Mouse (Mus musculus) frontal cortex, postnatal 14 days (tissue): ENCODE measurements around the gene Scamp4.

Experiments
- DNase-seq, 2 experiments: peaks; one replicate each; pipeline ENCODE4 v3.0.0; 2022; ENCODE audit warnings: low spot score in 2 of 2

Gene Scamp4

DNA sequence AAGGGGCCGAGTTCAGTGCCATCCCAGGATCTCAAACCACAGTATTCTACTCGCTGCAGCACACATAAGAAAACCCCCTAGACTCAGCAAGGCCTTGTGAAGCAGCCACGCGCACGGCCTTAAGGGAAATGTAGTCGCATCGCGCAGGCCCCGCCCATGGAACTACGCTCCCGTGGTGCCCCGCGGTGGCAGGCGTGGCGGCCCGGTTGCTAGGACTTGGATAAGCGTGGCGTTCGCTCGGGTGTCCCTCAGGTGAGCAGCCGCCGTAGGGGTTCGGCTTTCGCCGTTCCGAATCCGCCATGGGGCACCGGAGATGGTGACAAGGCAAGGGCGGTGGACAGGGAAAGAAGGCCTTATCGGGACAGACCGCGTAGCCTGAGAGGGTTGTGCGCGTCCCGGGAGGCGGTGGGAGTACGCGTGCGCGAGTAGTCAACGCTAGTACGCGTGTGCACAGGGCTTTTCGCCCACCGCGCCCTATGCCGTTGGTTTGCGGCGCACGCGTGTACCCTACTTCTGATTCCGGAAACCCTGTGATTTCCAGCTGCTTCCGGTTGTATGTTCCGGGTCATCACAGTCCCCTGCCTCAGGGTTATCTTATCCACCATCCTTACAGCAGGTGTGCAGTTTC lies at the start of gene Scamp4, which contains the start of gene Adat3:
TSS of gene Scamp4 (plus strand) at position 175 of the 628 bp plus-strand sequence.
TSS of gene Adat3 (plus strand) at position 183 of the 628 bp plus-strand sequence.
- DNase-seq, result peak; percentile 93 to 96

DNA sequence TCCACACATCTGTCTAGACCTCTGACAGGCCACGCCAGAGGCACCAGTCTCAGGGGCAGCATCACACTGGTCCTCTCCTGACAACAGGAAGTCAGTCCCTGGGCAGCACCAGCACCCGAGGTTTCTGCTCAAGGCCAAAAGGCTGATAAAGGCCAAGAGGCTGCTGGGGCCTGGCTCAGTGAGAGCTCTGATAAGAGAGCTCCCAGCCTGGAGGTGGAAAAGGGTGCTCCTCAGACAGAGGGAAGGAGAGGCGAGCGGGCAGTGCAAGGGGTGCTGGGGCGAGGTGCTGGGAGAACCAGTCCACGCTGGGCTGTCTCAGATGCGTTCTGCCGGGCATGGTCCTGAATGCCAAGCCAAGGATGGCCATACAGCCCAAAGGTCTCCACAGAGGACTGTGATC lies 49.1 kb upstream of the Scamp4 start:
- no peak for DNase-seq

DNA sequence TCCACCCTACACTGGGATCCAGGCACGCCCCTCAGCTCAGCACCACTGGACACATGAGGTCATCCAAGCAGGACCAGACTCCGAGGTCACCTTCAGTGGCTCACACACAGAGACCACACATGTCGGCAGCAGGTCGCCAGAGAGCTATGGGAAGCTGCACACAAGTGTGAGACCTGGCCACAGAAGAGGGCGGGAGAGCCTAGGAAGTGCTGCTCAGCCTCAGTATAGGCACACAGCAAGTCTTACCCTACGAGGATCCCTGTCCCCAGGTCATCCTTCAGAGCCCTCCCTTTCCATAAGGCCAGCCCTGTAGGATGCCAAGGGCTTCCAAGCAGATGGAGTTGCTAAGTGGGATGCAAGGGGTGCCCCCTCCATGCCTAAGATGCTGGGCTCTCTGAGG lies 48.7 kb upstream of the Scamp4 start:
- DNase-seq, result no peak

DNA sequence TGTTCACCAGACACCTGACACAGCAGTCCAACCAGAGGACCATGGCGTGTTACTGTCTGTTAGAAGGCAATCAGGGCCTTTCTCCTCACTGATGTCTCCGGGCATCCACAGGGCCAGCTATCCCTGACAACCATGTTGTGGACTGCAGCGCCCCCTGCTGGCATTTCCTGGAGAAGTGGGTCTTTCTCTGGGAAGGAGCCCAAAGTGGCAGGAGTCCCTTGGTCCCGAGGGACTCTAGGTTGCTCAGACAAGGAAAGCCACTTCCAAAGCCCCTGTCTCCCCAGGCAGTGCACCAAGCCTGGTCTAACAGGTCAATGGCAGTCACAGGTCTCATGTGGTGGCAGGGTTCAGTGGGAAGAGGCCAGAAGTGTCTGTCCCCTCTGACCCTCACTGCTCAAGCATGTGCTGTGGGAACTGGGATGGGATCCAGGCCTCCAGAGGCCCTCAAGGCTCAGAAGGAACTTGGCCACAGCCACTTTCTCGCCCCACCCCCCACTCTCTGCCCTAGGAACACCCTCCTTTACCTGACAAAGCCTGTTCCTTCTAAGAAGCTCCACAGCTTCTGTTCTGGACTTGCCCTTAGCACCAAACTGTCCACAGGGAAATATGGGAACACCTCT lies 45.2 kb upstream of the Scamp4 start:
- peak in 1 of 2 experiments; percentile 65 for DNase-seq

DNA sequence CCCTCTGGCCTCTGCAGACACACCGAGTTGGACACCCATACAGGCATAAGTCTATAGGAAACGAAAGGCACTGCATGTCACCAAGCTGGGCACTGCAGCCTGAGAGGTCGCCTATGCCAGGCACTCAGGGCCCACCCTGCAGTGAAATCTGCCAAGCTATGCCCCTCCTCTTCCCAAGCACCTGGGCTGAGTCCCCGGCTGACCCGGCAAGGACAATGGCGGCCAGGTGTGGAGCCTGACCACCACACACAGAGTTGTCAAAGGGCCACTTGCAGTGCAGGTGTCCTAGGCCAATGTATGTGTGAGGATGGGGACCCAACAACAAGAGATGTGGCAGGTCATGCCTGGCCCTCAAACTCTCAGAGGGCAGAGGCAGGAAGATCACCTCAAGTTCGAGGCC lies 43.2 kb upstream of the Scamp4 start:
- no peak for DNase-seq

DNA sequence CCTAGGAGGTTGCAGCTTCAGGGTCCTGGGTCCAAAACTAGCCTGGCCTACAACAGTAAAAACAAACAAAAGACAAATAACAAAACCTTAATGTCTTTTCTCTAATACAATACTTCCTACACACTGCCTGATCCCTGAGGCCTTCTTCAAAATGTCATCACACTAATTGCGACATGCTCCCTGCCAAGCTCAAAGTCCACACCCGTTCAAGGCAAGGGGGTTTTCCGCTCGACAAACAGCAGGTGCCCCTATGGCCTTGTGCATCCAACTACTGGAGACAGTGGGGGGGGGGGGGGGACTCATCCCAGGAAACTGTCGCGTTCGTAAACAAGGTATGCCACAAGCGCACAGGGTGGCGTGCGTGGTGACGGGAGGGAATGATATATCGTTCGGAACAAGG lies 42.1 kb upstream of the Scamp4 start:
- DNase-seq, result no peak

DNA sequence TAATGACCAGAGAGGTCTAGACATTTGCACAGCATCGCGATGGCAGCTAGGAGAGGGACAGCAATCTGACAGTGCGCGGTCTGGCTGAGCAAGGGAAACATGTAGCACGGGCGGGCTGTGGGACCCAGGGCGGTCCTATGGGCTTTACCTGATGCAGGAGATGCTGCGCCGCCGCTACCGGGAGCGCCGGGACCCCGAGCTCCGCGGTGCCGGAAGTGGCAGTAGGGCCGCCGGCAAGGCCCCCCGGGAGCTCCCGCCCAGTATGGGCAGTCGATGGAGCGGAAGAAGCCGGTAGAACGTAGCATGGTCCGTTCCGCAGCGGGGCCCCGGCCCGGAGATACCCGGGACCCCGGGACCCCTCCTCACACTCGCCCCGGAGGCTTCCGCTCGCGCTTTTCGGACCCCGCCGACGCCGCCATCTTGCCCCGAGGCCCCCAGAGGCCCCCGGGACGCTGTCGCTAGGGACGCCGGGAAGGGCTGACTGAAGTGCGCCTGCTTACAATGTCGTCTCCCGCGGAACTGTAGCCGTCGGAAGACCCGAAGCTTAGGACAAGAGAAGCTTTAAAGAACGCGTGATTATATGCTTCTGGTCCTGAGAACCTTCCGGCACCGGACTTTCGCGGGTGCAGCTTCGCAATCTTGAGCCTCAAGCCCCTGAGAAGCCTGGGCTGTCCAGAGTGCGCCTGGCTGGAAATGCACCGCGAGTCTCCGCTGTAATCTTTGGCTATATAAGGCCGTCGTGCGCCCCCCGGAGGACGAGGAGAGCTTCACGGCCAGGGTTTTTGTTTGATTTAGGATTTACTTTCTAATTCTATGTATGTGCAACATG lies 41.3 kb upstream of the Scamp4 start, which contains the start of gene Rexo1:
TSS of gene Rexo1 (minus strand) at position 445 of the 829 bp plus-strand sequence.
- peak; percentile 87 to 94 for DNase-seq

DNA sequence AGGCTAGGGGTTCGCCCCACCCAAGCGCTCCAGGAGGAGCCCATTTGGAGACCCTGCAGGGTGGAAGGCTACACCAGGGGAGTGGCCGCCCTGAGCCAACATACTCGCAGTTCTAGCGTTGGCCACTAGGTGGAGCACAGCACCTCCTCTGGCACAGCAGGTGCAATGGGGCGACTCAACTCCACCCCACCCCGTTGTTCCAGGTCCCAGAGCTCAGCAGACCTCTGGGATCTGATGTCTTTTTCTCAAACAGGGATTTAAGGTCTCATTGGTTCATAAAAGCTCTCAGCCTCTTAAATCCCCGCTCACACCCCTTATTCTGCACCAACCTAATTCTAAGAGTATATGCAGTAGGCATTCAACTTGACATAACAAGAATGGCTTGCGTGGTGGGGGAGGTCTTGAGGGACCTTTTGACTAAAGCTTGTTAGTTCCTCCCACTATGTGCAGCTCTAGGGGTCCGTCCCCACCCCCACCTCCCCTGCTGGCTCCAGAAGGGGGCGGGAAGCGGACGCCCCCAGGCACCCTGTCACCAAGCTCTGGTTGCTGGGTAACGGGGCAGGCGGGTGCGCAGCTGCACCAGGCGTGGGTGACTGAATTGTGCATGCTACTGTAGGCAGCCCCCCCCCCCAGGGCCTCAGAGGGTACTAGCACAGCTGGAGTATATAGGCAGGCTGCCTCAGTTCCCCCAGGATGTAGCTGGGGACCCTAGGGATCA lies 36.1 kb upstream of the Scamp4 start:
- DNase-seq, result peak; percentile 76 to 86

DNA sequence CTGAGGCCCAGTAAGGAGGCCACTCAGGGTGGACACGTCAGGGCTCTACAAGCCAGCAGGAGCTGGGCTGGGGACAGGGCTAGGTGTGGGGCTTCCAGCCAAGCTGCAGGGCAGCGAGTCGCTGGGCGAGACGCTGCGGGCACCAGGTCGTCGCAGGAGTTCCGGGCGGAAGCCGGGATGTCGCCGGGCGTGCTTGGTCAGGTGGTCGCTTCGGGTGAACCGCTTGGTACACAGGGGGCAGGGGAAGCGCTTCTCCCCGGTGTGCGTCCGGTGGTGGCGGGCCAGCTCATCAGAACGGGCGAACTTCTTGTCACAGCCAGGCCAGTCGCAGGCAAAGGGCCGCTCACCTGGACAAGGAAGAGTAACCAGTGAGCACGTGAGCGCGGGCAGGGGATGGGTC lies 33.8 kb upstream of the Scamp4 start:
- DNase-seq, result no peak

DNA sequence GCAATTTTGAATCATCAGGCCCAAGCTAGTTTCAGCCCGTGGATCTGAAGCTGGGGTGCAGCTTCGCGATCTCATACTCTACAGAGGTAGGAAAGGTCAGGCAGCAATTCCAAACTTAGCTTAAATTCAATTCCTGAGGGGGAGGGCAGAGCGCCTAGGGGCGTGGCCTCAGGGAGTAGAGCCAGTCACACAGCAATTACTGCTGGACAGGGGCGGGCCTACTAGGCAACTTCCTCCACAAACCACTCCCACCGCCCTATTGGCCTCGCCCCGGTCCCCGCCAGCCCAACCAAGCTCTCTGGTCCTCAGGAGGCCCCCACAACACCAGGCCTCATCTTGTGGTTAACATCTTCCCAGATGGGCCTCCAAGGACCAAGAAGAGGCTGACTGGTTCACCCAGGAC lies 33.0 kb upstream of the Scamp4 start:
- no peak for DNase-seq

DNA sequence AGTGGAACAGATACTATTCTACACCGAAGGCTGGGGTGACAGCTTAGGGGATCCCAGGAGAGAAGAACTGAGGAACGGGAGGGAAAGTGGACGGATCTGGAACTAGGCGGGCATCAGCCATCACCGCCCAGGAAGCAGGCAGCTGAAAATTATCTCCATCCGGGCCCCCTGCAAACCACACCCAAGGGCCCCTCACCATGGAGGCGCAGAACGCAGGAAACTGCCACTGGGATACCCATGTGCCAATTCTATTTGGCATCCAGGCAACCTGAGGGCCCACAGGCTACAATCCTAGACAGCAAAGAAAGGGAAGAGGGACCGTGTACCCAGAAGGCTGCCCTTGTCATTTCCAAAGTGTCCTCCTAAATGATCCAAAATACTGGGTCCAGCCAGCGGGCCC lies 32.3 kb upstream of the Scamp4 start:
- DNase-seq, result no peak

DNA sequence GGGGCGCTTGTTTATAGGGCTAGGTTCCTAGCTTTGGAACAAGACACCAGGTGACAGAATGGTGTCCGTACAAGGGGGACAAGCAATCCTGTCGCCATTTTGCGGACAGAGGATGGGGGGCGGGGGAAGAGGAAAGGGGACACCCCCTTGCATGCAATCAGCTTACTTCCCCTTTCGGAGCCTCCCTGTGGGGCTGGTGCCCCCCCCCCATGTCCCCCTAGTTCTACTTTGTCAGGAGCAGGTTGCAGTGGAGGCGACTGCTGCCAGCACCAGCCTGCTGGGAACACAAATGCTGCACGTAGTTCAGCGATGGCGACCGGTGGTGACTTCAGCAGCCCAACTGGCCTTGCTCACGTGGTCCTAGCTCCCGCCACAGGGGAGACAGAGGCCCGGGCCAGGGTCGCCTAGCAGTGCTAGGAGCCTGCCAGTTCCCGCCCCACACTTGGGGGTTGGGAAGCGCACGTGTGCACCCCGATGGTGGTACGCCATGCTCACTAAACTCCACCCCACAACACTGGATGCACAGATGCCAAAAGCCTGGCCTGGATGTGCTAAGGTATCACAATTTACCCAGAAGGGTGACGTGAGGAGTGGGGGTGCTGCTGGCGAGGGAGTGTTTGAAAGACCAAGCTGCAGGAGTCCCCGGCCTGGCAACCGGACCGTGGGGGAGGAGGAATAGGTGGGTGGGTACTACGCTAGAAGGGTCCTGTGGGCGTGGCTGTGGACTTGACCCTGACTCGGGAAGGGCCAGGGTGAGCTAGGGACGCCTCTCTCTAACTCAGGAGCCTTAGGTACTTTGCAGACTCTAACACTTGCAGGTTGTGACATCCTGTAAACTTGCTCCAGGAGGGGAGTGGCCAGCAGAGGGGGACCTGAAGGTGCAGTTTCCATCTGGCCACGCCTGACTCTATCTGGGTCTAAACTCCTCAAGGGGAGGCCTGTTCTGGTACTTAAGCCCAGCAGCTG lies 31.5 kb upstream of the Scamp4 start:
- DNase-seq, result no peak

DNA sequence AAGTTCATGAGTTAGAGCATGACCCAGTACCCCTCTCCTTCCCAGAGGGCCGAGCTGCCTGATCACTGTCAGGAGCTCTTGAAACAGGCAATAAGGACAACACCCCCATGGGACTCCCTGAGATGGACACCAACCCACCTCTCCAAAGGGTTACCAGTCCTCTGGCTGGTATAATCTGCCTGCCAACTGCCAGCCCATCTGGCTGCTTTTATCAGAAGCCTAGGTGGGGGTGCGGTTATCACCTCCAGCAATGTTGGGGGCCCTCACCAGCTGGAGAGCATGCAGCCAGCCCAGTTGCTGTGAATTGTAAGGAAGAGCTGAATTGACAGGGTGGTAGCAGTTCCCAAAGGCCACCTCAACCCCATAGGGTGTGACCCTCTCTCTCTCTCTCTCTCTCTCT lies 30.2 kb upstream of the Scamp4 start:
- DNase-seq, result no peak

DNA sequence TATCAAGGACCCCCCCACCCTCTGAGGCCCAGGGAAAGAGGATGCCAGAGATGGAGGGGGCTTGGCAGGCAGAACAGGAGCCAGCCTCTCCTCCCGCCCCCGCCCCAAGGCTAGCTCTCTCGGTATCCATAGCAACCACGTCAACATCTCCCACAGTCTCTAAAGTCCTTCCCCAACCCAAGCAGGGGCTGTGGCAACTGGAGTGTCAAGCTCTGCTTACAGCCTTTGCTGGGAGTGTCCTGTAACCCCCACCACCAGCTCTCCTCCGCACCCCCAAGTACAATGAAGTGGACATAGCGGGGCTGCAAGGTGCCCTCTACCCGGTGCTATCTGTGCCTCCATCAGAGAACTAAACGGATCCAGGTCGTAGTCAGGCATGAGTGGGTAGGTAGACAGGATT lies 28.7 kb upstream of the Scamp4 start:
- DNase-seq, result no peak

DNA sequence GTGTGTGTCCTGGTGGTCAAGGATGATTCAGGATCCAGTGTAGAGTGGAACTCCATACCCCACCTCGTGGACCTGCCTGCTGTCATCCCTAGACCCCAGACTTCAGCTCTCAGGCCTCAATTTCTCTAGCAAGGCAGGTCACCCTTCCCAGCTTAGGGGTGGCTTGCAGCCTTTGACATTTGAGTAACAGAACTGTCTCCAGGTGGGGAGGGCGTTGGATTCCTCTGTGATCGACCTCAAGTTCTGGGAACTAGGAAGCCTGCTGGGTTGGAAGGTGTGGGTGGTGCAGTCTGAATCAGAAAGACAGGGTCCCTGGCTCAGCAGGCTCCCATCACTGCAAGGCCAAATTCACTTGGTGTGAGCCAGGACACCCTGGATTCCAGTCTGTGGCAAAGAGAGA lies 27.8 kb upstream of the Scamp4 start:
- no peak for DNase-seq

DNA sequence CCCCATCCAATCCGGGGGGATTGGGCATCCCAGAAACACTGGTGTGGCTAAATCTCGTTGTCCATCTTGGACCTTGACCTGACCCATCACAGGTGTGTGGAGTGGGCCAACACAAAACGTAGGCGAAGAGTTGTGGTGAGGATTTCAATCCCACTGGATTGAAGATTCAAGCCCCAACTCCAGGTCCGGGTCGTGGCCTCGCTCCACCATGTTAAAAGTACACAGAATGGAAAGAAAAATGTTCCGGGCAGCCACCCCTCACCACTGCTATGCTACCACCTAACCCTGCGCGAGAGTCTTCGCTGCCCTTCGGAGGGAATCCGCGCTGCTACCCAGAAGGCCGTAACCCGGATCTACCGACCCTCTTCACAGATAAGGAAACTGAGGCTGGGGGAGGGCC lies 26.7 kb upstream of the Scamp4 start:
- DNase-seq, result no peak

DNA sequence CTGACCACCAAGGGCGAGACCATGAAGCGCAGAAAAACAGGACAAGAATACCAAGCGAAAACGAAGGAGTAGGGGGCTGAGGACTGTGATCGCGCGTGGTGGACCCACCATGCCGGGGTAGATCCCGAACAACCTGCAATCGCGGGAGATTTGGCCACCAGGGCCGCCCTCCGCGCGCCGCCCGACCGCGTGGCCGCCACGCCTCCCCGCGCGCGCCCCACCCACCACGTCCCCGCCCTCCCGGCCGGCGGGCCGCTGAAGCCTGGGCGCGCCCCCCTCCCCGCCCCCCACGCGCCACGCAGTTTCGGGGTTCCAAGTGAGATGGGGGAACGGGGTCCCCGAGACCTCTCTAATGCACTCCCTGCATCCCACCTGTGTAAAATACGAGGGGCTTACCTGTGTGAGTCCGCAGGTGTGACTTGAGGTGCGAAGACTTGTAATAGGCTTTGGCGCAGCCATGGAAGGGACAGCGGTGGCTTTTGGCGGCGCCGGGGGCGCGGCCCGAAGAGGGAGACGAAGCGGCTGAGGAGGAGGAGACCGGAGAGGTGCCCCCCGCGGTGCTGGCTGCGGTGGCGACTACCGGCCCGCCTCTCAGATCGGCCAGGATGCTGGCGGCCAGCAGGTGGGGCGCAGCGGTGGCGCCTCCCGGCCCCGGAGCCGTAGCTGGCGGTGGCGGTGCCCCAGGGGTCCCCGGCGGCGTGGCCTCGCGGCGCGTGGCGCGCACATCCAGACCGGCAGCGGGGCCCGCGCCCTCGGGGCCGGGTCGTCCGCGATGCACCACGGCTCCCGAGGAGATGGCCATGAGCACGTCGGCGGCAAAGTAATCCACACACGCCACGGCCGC lies 26.1 kb upstream of the Scamp4 start:
- DNase-seq, result peak; percentile 45 to 48

DNA sequence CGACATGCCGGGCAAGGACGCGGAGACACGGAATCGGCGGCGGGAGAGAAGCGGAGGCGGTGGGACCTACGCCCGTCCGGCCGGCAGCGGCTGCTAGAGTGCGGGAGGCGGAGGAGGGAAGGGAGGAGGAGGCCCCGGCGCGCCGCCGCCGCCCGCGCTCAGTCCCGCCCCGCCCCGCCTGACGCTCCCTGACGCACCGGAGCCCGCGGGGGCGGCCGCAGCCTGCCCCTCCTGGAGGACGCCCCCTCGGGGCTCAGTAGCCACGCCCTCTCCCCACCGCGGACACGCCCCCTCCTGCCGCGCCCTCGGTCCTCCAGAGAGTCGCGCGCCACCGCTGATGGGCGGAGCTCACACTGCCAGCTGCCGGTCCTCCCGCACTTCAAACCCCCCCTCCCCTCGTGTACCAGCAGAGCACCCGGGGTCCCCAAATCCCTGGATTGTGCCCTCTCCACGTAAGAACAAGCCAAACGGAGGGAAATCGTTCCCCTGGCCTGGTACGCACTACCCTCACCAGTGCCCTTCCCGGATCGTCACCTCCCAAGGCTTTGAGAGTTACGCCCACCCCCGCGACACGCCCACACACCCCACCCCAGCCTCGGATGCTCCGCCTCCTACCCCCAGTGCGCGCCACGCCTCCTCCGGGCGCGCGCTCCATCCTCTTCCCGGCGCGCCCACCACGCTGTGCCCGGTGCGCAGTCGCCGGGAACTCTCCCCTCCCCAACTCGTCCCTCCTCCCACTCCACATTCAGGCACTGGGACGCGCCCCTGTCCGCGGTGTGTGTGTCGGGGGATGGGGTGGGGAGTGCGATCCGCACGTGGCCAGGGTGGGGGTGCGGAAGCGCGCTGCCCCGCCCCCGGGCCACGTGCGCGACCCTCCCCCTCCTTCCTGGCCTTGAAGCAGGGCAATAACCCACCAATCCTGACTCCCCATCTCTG lies 25.2 kb upstream of the Scamp4 start, which contains the start of gene Klf16:
TSS of gene Klf16 (minus strand) at position 127 of the 936 bp plus-strand sequence.
- peak; percentile 94 for DNase-seq
